Mouse (Mus musculus): ENCODE measurements around the gene Hck. TPM values are rescaled to one million over a fixed set of nuclear protein-coding genes. Genes with fewer than 3 reads are reported as not detected.

Gene Hck
- total and polyA plus RNA-seq, 3 experiments: 1.5 to 2.9 (median 1.5) TPM

DNA sequence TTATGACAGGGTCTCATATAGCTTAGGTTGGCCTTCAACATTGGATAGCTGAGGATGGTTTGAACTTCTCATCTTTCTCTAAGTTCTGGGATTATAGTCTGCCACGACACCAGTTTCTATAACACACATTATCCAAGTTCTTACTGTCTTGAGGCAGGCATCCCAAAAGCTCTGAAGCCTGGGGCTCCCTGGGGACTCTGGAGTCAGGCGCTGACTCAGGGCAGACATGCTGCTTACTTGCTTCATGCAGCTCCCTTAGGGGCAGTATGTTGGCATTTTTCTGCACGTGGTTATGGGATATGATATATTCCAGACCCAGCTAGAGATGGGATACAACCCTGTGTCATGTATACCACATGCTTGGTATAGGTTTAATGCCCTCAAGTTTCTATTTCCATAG lies 71.7 kb downstream of the Hck start:
- H3K36me3 ChIP-seq (ENCODE audit: control insufficient read depth, insufficient read depth, low read length): no peaks in the 10 kb centered on the region; the same call in 1 of the 2 replicates

DNA sequence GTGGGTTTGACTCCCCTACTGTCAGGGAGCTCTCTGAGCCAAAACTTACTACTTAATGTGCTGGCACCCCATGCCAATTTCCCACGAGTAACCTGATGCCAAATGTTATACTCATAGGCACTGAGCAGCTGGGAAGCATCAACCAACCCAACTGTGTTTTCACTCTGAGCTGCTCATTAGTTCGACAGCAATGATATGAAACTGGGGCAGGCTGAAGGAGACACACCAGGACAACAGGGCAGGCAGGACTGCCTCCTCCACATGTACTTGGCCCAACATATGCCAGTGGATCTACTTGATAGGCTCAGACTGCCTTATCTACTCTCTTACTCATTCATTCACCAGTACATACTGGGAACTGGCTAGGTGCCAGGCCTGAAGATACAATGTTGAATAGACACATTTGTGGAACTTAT lies 77.9 kb downstream of the Hck start:
- Histone ChIP-seq H3K27me3 (ENCODE audit: control insufficient read depth, insufficient read depth, low read length) (no peaks in the 10 kb centered on the region), H3K4me3 (no peak overlapping the region), H3K9ac (ENCODE audit: low read depth, low read length) (no peak overlapping the region), H3K27ac (no peak overlapping the region), H3K4me1 (ENCODE audit: control insufficient read depth, insufficient read depth, low read length) (no peaks in the 10 kb centered on the region; the same call in 1 of the 2 replicates), H3K79me2 (replicated peaks; ENCODE audit: control insufficient read depth, insufficient read depth, low read length) (no peaks in the 10 kb centered on the region), H3K36me3 (ENCODE audit: control insufficient read depth, insufficient read depth, low read length) (peaks cover 2% of the 10 kb centered on the region; the same call in 1 of the 2 replicates)
- 35% methylated on average over 2 of the region's 2 CpGs for WGBS
- DNase-seq: no peak
- no peak for TF ChIP-seq CTCF (IDR thresholded peaks at IDR 0.05)
- intact Hi-C loops (cut with DNase I): no loop called here

More for the DNA sequence above, 71.7 kb downstream of the Hck start:
- Histone ChIP-seq H3K4me3 (no peak overlapping the region), H3K27me3 (ENCODE audit: control insufficient read depth, insufficient read depth, low read length) (no peaks in the 10 kb centered on the region), H3K4me1 (ENCODE audit: control insufficient read depth, insufficient read depth, low read length) (peaks cover 2% of the 10 kb centered on the region), H3K79me2 (replicated peaks; ENCODE audit: control insufficient read depth, insufficient read depth, low read length) (peaks cover 3% of the 10 kb centered on the region; the same call in 1 of the 2 replicates), H3K9ac (ENCODE audit: low read depth, low read length) (no peak overlapping the region), H3K27ac (no peak overlapping the region)
- intact Hi-C loops (cut with DNase I): no loop called here
- no peak for DNase-seq
- 69% methylated on average over 3 of the region's 3 CpGs for WGBS
- TF ChIP-seq CTCF (IDR thresholded peaks at IDR 0.05) (no peak), POLR2A (IDR thresholded peaks at IDR 0.05; ENCODE audit: insufficient read depth, low read depth, low read length) (no peak), EP300 (IDR thresholded peaks at IDR 0.05; ENCODE audit: insufficient read depth, low read depth, low read length) (no peak)

- TF ChIP-seq CTCF (IDR thresholded peaks at IDR 0.05) (no peak), POLR2A (IDR thresholded peaks at IDR 0.05; ENCODE audit: insufficient read depth, low read depth, low read length) (no peak), EP300 (IDR thresholded peaks at IDR 0.05; ENCODE audit: insufficient read depth, low read depth, low read length) (no peak)
- Histone ChIP-seq H3K36me3 (ENCODE audit: control insufficient read depth, insufficient read depth, low read length) (peaks cover 2% of the 10 kb centered on the region; the same call in 1 of the 2 replicates), H3K27ac (no peak overlapping the region), H3K4me1 (ENCODE audit: control insufficient read depth, insufficient read depth, low read length) (no peaks in the 10 kb centered on the region; the same call in 1 of the 2 replicates), H3K9ac (ENCODE audit: low read depth, low read length) (no peak overlapping the region), H3K27me3 (ENCODE audit: control insufficient read depth, insufficient read depth, low read length) (no peaks in the 10 kb centered on the region), H3K4me3 (no peak overlapping the region), H3K79me2 (replicated peaks; ENCODE audit: control insufficient read depth, insufficient read depth, low read length) (no peaks in the 10 kb centered on the region)
- DNase-seq: no peak
- 80% methylated on average over 2 of the region's 2 CpGs for WGBS
- intact Hi-C loops (cut with DNase I): no loop called here
Observed at GRCm38 (mm10) chr2:153187848-153188247, 79.6 kb downstream of the Hck start.

DNA sequence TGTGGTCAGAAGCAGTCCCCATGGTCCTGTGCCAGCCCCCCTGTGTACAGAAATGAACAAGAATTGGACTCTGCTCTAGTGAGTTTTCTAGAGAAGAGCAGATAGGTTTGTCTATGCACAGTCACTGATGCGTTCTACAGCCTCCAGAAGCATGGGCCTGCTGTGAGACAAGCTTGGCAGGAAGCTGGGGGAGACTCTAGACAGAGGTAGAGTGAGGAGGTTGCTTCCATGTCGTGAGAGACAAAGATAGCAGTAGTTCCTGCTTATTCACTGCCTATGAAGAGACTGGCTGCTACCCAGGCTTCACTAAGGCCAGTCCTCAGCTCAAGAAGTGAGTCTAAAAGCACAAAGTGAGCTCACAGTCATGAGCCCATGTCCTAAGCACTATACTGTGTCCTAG lies 83.0 kb downstream of the Hck start:
- Histone ChIP-seq H3K79me2 (replicated peaks; ENCODE audit: control insufficient read depth, insufficient read depth, low read length) (no peaks in the 10 kb centered on the region), H3K27me3 (ENCODE audit: control insufficient read depth, insufficient read depth, low read length) (no peaks in the 10 kb centered on the region), H3K36me3 (ENCODE audit: control insufficient read depth, insufficient read depth, low read length) (no peaks in the 10 kb centered on the region), H3K4me3 (no peak overlapping the region), H3K27ac (no peak overlapping the region), H3K9ac (ENCODE audit: low read depth, low read length) (no peak overlapping the region), H3K4me1 (ENCODE audit: control insufficient read depth, insufficient read depth, low read length) (no peaks in the 10 kb centered on the region)
- WGBS: 45% methylated on average over 2 of the region's 2 CpGs
- DNase-seq: no peak
- TF ChIP-seq EP300 (IDR thresholded peaks at IDR 0.05; ENCODE audit: insufficient read depth, low read depth, low read length) (no peak), POLR2A (IDR thresholded peaks at IDR 0.05; ENCODE audit: insufficient read depth, low read depth, low read length) (no peak), CTCF (IDR thresholded peaks at IDR 0.05) (no peak)
- intact Hi-C loops (cut with DNase I): no loop called here

DNA sequence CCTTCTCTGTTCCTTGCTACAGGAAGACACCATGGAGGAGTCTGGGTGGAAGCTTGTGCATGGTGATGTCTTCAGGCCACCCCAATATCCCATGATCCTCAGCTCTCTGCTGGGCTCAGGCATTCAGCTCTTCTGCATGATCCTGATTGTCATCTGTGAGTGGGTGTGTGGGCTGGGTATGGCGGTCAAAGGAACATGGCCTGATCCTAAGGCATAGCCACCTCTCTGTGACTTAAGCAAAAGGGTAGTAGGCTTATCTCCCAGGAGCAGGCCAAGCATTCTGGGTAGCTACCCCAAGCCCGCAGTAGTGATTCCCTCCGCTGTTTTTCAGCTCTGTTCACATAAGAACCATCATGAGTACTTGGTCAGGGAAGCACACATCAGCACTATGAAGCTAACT lies 86.0 kb downstream of the Hck start:
- Histone ChIP-seq H3K4me1 (ENCODE audit: control insufficient read depth, insufficient read depth, low read length) (no peaks in the 10 kb centered on the region; the same call in 1 of the 2 replicates), H3K79me2 (replicated peaks; ENCODE audit: control insufficient read depth, insufficient read depth, low read length) (no peaks in the 10 kb centered on the region), H3K9ac (ENCODE audit: low read depth, low read length) (no peak overlapping the region), H3K27ac (no peak overlapping the region), H3K27me3 (ENCODE audit: control insufficient read depth, insufficient read depth, low read length) (no peaks in the 10 kb centered on the region), H3K36me3 (ENCODE audit: control insufficient read depth, insufficient read depth, low read length) (no peaks in the 10 kb centered on the region), H3K4me3 (no peak overlapping the region)
- intact Hi-C loops (cut with DNase I): no loop called here
- TF ChIP-seq POLR2A (IDR thresholded peaks at IDR 0.05; ENCODE audit: insufficient read depth, low read depth, low read length): no peak
- TF ChIP-seq EP300 (IDR thresholded peaks at IDR 0.05; ENCODE audit: insufficient read depth, low read depth, low read length): no peak
- TF ChIP-seq CTCF (IDR thresholded peaks at IDR 0.05): no peak
- no peak for DNase-seq
- 91% methylated on average over 3 of the region's 3 CpGs for WGBS

GRCm38 (mm10) chr2:153198485-153198884 lies 90.2 kb downstream of the Hck start:
- no peaks in the 10 kb centered on the region for H3K27me3 ChIP-seq (ENCODE audit: control insufficient read depth, insufficient read depth, low read length)
- H3K4me3 ChIP-seq: no peak overlapping the region
- H3K79me2 ChIP-seq (replicated peaks; ENCODE audit: control insufficient read depth, insufficient read depth, low read length): no peaks in the 10 kb centered on the region
- DNase-seq: peak in 1 of 2 experiments; percentile 32
- no peak overlapping the region for H3K9ac ChIP-seq (ENCODE audit: low read depth, low read length)
- intact Hi-C loops (cut with DNase I): no loop called here
- no peaks in the 10 kb centered on the region; the same call in 1 of the 2 replicates for H3K4me1 ChIP-seq (ENCODE audit: control insufficient read depth, insufficient read depth, low read length)
- H3K36me3 ChIP-seq (ENCODE audit: control insufficient read depth, insufficient read depth, low read length): no peaks in the 10 kb centered on the region
- TF ChIP-seq CTCF (IDR thresholded peaks at IDR 0.05) (no peak), POLR2A (IDR thresholded peaks at IDR 0.05; ENCODE audit: insufficient read depth, low read depth, low read length) (no peak), EP300 (IDR thresholded peaks at IDR 0.05; ENCODE audit: insufficient read depth, low read depth, low read length) (no peak)
- WGBS: 22% methylated on average over 5 of the region's 5 CpGs
- no peak overlapping the region for H3K27ac ChIP-seq

All from heart, adult 2 months (tissue).